Mouse (Mus musculus) adrenal gland, adult 8-10 months (tissue): ENCODE data around the gene Ppm1h. TPM values are rescaled to one million over a fixed set of nuclear protein-coding genes. Genes with fewer than 3 reads are reported as not detected.
A peak's percentile ranks its signal among the peaks of the same experiment; 100 is the strongest.
"Not testable (repeated sequence)": the region's sequence is repeated elsewhere in the genome, so short reads cannot be mapped to it uniquely, and the experiment has no call there.

Experiments
- DNase-seq: peaks from one replicate; pipeline ENCODE4 v3.0.0; 2022
- total RNA-seq, 4 experiments: library from RNA; stranded (reverse); gene quantifications; 2 replicates each; pipeline ENCODE4 v1.2.4; 2022

Gene Ppm1h
- total RNA-seq, 4 experiments from 2014 or later: 20.7 to 25.8 (median 24.2) TPM

DNA sequence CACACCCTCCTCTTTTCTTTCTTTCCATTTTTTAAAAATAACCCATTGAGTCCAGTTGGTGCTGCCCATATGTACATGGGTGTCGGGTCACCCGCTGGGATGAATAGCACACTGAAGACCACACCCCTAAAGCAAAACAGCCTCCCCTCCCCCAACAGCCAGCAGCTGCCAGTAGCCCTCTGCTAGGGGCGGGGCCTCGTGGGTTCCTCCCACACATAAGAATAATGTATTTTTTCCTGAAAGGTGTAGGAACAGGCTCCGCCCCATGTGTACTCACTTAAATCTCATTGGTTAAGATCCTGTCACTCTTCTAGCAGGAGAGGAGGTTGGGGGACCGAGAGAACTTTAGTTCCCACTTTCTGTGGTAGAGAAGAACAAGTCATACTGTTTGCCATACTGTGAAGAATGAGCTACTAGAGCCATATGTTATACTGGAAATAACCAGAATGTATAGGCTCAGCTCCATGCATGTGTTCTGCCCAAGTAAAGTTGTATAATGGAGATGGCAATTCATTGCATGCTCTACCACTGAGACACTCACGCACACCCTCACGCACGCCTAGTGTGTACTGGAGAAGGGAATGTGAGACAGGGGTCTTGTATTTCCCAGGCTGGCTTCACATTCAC lies 231.0 kb downstream of the Ppm1h start:
- no peak for DNase-seq

DNA sequence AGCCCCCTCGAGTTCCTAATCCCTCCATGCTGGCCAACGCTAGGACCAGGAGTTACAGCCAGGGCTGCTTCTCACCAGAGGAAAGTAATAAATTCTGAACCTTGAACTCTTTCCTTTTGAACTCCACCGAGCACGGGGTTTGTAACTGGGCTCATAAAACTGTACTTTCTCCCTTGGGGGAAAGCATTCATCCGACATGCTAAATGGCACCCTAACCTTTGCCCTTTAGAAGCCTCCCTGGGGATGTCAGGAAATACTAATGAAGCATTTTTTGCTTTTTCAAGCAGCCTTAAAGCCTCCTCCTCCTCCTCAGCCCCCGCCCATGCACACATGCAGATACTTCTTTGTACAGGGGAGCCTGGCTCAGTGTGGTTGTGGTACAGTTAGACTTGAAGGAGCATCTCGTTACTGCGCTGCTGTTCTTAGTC lies 232.2 kb downstream of the Ppm1h start:
- DNase-seq: no peak

DNA sequence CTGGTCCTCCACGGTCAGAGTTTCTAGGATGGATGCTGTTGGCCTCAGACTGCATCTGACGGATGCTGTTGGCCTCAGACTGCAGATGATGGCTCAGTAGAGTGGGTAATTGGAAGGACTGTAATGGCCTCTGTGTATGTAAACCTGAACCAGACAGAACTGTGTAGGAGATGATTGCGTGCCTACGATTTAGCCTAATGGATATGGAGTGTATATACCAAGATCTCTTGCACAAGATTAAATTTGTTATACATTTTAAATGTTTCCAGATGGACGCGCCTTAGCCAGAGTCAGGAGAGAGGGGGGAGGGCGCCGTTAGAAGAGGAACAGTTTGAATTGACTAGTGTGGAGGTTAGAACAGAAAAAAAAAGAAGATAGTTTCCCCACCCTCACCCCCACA lies 233.1 kb downstream of the Ppm1h start:
- DNase-seq: no peak

GRCm38 (mm10) chr10:122912086-122912690 lies 233.6 kb downstream of the Ppm1h start:
- no peak for DNase-seq

- peak; percentile 72 for DNase-seq
These were observed 234.3 kb downstream of the Ppm1h start for GRCm38 (mm10) chr10:122912701-122913368.

DNA sequence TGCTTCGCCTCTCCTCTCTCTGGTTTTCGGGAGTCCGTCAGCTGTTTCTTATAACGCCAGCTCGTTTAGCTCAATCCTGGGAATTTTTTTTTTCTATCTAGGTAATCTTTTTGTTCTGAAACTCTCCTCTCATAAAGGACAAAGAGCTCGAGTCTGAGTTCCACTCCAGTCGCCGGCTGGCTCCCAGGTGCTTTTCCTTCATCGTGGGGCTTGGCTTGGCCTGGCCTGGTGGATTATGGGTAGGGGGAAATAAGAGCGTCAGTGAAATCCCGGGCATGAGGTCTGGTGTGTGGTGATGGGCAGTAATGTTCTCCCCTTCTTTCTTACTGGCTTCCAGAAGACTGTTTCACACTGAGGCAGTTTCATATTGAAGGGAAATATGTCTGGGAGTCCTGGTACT lies 234.8 kb downstream of the Ppm1h start:
- no peak for DNase-seq

- no peak for DNase-seq
These were observed 237.3 kb downstream of the Ppm1h start for GRCm38 (mm10) chr10:122915905-122916304.

- DNase-seq: no peak
These were observed 239.2 kb downstream of the Ppm1h start for GRCm38 (mm10) chr10:122917648-122918324.

DNA sequence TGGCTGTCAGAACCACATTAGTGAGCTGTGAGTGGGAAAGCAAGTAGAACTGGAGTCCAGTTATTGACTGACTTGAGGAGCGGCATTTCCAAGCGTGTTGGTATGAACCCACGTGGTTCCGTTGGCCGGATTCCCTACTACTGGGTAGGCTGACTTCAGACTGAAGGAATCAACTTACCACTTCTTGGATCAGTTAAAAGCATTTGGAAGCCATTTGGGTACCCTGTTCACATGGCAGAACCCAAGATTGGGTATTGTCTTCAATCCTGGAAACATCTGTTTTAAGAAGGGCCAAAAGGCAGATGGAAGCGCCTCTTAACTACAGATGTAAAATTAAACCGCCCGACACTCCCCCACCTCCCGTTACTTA lies 239.7 kb downstream of the Ppm1h start:
- no peak for DNase-seq

- no peak for DNase-seq
These were observed 240.2 kb downstream of the Ppm1h start for GRCm38 (mm10) chr10:122918754-122919153.

DNA sequence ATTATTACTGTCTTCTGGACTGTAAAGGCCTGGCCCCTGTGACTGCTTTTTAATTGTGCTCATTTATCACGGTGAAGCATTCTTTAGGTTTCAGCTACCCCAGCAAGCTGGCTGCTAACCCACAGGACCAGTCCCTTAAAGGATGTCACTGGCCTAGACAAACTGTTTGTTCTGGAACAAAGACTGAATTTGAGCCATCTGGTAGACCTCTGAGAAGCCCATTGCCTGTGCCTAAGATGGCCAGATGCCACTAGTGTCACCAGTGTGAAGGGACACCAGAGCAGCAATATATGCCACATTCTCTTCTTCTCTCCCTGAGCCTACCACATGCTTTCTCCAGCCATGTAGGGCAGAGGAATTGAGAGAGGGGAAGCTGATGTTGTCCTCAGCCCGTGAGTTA lies 240.9 kb downstream of the Ppm1h start:
- no peak for DNase-seq

- DNase-seq: no peak
These were observed 241.7 kb downstream of the Ppm1h start for GRCm38 (mm10) chr10:122920218-122920795.

GRCm38 (mm10) chr10:122922226-122922625 lies 243.7 kb downstream of the Ppm1h start:
- no peak for DNase-seq

GRCm38 (mm10) chr10:122924571-122924970 lies 246.0 kb downstream of the Ppm1h start:
- DNase-seq: not testable (repeated sequence)

DNA sequence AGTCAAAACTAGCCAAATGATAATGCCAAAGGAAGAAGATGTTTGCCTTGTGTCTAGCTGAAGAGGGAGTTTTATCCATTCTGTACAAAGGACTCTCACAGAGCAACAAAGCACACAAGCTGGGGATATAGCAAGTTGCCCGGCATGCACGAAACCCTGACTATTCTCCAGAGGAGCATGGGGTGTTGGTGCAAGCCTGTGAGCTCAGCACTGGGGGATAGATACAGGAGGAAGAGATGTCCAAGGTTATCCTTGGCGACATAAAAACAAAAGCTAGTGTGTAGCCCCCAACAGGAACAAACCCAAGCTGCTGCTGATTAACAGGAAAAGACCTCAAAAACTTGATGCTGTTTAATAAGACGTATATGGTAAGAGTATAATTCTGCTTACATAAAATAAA lies 247.7 kb downstream of the Ppm1h start:
- DNase-seq: no peak

DNA sequence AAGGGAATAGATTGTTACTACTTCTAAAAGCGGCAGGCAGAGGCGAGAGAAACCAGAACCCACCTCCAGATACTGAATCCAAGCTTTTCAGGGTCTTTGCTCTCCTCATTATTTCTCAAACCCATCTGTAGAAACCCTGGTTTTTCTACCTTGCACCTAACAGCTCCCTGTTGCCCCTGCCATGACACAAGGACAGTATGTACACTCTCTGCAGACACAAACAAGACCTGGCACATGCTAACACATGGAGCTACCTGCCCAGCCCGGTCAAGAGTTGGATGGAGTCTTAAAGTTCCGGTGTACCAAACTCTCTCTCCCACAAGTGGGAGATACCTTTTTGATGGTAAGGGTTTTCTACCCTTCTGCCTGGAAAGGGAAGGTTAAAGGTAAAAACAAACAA lies 252.0 kb downstream of the Ppm1h start:
- no peak for DNase-seq

- DNase-seq: no peak
These were observed 252.8 kb downstream of the Ppm1h start for GRCm38 (mm10) chr10:122931193-122931832.

- no peak for DNase-seq
These were observed 253.4 kb downstream of the Ppm1h start for GRCm38 (mm10) chr10:122931851-122932550.

GRCm38 (mm10) chr10:122933053-122933838 lies 254.7 kb downstream of the Ppm1h start:
- DNase-seq: no peak

- not testable (repeated sequence) for DNase-seq
These were observed 256.8 kb downstream of the Ppm1h start for GRCm38 (mm10) chr10:122935406-122935805.

GRCm38 (mm10) chr10:122937380-122937779 lies 258.8 kb downstream of the Ppm1h start:
- DNase-seq: not testable (repeated sequence)
